Mouse (Mus musculus) forebrain, embryonic 16.5 days (tissue): ENCODE data around the gene Chst8. TPM values are rescaled to one million over a fixed set of nuclear protein-coding genes. Genes with fewer than 3 reads are reported as not detected.

Experiments used
- ATAC-seq: fragments of 200-750 bp; cut with Nextera tagmentation; 2 replicates; pipeline ENCODE4 v1.8.0; 2017; ENCODE audit warnings: mild to moderate bottlenecking, moderate library complexity
- H3K27ac ChIP-seq: fragments of 300-500 bp; sonication (generic); 2 replicates; pipeline ENCODE4 v1.5.1; 2014; ENCODE audit warnings: low read length, control low read depth
- H3K27me3 ChIP-seq: fragments of 300-500 bp; sonication (generic); replicated peaks from 2 replicates; pipeline ENCODE4 v1.6.1; 2014; ENCODE audit warnings: low read length; ENCODE audit not compliant: control insufficient read depth, insufficient read depth
- H3K36me3 ChIP-seq: fragments of 300-500 bp; sonication (generic); 2 replicates; pipeline ENCODE4 v1.6.1; 2014; ENCODE audit not compliant: control insufficient read depth, insufficient read depth
- H3K4me1 ChIP-seq: fragments of 300-500 bp; sonication (generic); replicated peaks from 2 replicates; pipeline ENCODE4 v1.6.1; 2014; ENCODE audit warnings: low read length; ENCODE audit not compliant: control insufficient read depth, insufficient read depth
- H3K4me2 ChIP-seq: fragments of 300-500 bp; sonication (generic); 2 replicates; pipeline ENCODE4 v1.6.1; 2014; ENCODE audit warnings: mild to moderate bottlenecking, low read length, control low read depth
- H3K4me3 ChIP-seq: fragments of 300-500 bp; sonication (generic); replicated peaks from 2 replicates; pipeline ENCODE4 v1.5.1; 2014; ENCODE audit warnings: mild to moderate bottlenecking, low read length, control low read depth
- H3K9ac ChIP-seq: fragments of 300-500 bp; sonication (generic); replicated peaks from 2 replicates; pipeline ENCODE4 v1.6.1; 2014; ENCODE audit warnings: low read depth, low read length, control low read depth
- H3K9me3 ChIP-seq: fragments of 300-500 bp; sonication (generic); 2 replicates; pipeline ENCODE4 v1.6.1; 2016; ENCODE audit warnings: low read length; ENCODE audit not compliant: control insufficient read depth
- WGBS: fragments of 180-500 bp; shearing (Covaris S2); extraction: QIAGEN DNeasy Blood & Tissue Kit; methylation state at CpG from one replicate; pipeline ENCODE4 v1.1.7; 2014; 5-methylcytosine and 5-hydroxymethylcytosine counted together
- polyA plus RNA-seq: library from polyadenylated mRNA; unstranded; fragments of >200 nt; fragmentation: Nextera tagmentation; extraction: Ambion mirVana; gene quantifications from 2 replicates; pipeline ENCODE4 v1.2.1, GENCODE M21; 2015

Gene Chst8
- polyA plus RNA-seq, 1 experiment from 2014 or later, result 12.0 TPM

DNA sequence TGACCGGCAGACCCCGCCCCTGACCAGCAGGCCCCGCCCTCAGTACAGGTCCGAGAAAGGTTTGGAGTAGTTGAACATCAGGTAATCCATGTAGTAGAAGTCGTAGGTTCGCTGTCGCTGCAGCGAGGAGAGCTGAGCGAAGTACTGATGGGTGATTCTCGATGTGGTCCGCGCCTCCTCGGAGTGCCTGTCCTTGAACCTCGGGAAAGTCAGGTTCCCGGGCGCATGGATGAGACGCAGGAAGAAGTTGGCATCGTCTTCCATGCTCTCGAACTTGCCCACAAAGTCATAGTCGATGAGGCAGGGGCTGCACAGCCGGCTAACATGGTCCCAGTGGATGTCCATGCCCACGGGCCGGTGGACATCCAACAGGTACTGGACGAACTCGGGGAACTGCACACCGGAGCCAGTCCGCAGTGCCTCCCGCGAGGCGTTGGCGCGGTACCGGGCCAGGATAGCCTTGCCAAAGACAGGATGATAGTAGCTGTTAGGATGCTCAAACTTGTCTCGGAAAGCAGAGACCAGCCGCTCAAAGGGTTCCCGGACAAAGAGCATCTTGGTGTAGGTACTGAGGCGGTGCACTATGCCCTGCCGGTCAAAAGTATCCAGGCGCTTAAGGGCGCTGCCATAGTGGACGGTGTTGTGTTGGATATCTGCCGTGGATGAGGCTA lies 137.3 kb downstream of the Chst8 start:
- H3K9ac ChIP-seq, result no peak overlapping the region
- peaks cover 34% of the 10 kb centered on the region for H3K27me3 ChIP-seq
- peak overlapping the region; percentile 38 for H3K4me3 ChIP-seq
- no peaks in the 10 kb centered on the region for H3K9me3 ChIP-seq
- peak overlapping the region; percentile 51 for H3K4me2 ChIP-seq
- no peak overlapping the region for H3K27ac ChIP-seq
- WGBS, result 14% methylated on average over 42 of the region's 42 CpGs
- H3K4me1 ChIP-seq, result peaks cover 11% of the 10 kb centered on the region
- ATAC-seq, result no peak
- H3K36me3 ChIP-seq, result no peaks in the 10 kb centered on the region

DNA sequence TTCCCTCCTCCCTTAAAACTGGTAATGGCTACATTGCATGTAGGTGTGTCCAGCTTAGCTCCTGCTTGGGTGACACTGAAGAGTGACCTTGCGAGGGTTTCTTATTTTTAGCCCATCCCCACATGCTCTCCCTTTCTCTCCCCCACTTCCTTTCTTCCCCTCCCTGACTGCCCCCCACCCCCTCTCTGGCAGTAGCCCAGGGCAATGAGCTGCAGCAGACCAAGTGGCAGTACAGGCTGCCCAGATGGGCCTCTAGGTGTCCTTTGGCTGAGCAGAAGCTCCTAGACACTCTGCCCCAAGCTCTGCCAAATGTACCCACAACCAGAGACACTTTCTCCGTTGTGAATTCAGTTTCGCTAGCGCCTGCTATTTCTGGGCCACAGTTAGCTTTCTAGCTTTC lies 139.6 kb downstream of the Chst8 start:
- Histone ChIP-seq H3K4me3 (no peak overlapping the region), H3K9me3 (no peaks in the 10 kb centered on the region), H3K9ac (no peak overlapping the region), H3K27ac (no peak overlapping the region), H3K4me1 (peaks cover 11% of the 10 kb centered on the region), H3K27me3 (peaks cover 34% of the 10 kb centered on the region), H3K36me3 (no peaks in the 10 kb centered on the region), H3K4me2 (no peak overlapping the region)
- 72% methylated on average over 4 of the region's 4 CpGs for WGBS
- ATAC-seq, result no peak

GRCm38 (mm10) chr7:34671911-34672310 lies 140.6 kb downstream of the Chst8 start:
- H3K9me3 ChIP-seq, result no peaks in the 10 kb centered on the region
- WGBS, result 2% methylated on average over 6 of the region's 6 CpGs
- no peaks in the 10 kb centered on the region for H3K36me3 ChIP-seq
- no peak overlapping the region for H3K27ac ChIP-seq
- H3K4me3 ChIP-seq, result no peak overlapping the region
- peaks cover 34% of the 10 kb centered on the region for H3K27me3 ChIP-seq
- ATAC-seq, result peak; percentile 82
- H3K4me2 ChIP-seq, result no peak overlapping the region
- H3K9ac ChIP-seq, result no peak overlapping the region
- H3K4me1 ChIP-seq, result peaks cover 11% of the 10 kb centered on the region

GRCm38 (mm10) chr7:34670778-34671177 lies 141.7 kb downstream of the Chst8 start:
- Histone ChIP-seq H3K9me3 (no peaks in the 10 kb centered on the region), H3K9ac (no peak overlapping the region), H3K4me3 (no peak overlapping the region), H3K27me3 (peaks cover 32% of the 10 kb centered on the region), H3K4me1 (peaks cover 8% of the 10 kb centered on the region), H3K4me2 (no peak overlapping the region), H3K27ac (no peak overlapping the region), H3K36me3 (no peaks in the 10 kb centered on the region)
- no peak for ATAC-seq
- 85% methylated on average over 3 of the region's 3 CpGs for WGBS

- Histone ChIP-seq H3K27me3 (peaks cover 19% of the 10 kb centered on the region), H3K9me3 (no peaks in the 10 kb centered on the region), H3K36me3 (no peaks in the 10 kb centered on the region), H3K4me1 (no peaks in the 10 kb centered on the region), H3K27ac (no peak overlapping the region), H3K4me2 (no peak overlapping the region), H3K9ac (no peak overlapping the region), H3K4me3 (no peak overlapping the region)
- WGBS, result 25% methylated on average over 9 of the region's 9 CpGs
- ATAC-seq, result no peak
Observed at GRCm38 (mm10) chr7:34669336-34669735, 143.2 kb downstream of the Chst8 start.

DNA sequence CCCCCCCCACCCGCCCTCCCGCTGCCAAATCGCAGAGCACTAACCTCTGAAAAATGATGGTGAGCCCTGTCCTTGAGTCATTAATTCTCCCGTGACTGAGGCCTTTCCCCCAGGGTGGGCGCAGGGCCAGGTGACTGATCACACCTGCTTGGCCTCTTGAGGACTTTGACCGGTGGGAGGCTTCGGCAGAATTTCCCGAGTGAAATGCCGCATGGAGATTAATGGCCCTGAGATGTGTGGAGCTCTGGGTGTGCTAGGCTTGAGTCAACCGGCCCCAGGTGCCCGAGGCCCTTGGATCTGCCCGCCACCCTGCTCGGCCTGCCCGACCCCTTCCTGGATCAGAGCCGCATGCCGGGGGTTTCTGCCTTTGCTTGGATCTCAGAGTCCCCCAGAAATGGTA lies 144.6 kb downstream of the Chst8 start:
- WGBS, result 93% methylated on average over 16 of the region's 16 CpGs
- no peaks in the 10 kb centered on the region for H3K36me3 ChIP-seq
- peaks cover 5% of the 10 kb centered on the region; the same call in 1 of the 2 replicates for H3K27me3 ChIP-seq
- H3K9ac ChIP-seq, result no peak overlapping the region
- ATAC-seq, result no peak
- no peak overlapping the region for H3K27ac ChIP-seq
- no peaks in the 10 kb centered on the region for H3K4me1 ChIP-seq
- H3K9me3 ChIP-seq, result no peaks in the 10 kb centered on the region
- no peak overlapping the region for H3K4me3 ChIP-seq
- H3K4me2 ChIP-seq, result no peak overlapping the region

DNA sequence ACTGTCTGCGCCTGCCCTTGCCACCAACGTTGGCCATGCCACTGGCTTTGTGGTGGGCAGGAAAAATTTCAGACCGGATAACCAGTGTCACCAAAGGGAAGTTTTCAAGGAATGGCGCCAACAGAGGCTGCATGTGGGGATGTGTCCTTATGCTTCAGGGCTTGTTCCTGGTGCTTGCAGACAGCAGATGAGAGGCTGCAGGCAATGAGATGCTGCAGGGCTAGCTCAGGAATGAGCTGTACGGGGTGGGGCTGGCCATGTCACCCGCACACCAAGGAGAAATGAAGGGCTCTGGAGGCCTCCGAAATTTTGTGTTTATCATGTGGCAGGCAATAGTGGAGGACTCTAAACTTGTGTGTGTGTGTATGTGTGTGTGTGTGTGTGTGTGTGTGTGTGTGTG lies 149.4 kb downstream of the Chst8 start:
- Histone ChIP-seq H3K4me3 (no peak overlapping the region), H3K4me1 (peaks cover 3% of the 10 kb centered on the region; the same call in 1 of the 2 replicates), H3K27ac (no peak overlapping the region), H3K9me3 (no peaks in the 10 kb centered on the region), H3K36me3 (no peaks in the 10 kb centered on the region), H3K27me3 (no peaks in the 10 kb centered on the region), H3K4me2 (no peak overlapping the region), H3K9ac (no peak overlapping the region)
- ATAC-seq, result no peak
- WGBS, result 39% methylated on average over 7 of the region's 7 CpGs

DNA sequence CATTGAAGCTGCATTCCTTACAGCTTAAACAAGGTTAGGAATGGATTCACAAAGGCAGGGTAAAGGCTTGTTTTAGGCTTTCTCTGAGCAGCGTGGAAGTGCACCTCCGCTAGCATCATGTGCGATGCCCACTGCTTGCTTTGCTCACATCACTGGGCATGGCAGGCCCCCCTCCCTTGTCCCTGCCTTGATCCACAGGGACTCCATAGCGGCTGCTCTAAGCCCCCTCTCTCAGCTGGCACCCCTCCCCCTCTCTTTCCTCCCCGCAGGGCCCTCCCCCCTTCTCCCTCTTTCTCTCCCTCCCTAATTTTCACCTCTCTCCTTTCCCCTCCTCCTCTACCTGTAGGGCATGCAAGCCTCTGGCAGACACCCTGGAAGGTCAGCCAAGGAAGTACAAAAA lies 150.3 kb downstream of the Chst8 start:
- H3K4me2 ChIP-seq, result no peak overlapping the region

GRCm38 (mm10) chr7:34659386-34660085 lies 153.0 kb downstream of the Chst8 start:
- 84% methylated on average over 5 of the region's 6 CpGs for WGBS
- ATAC-seq, result no peak
- peaks cover 3% of the 10 kb centered on the region; the same call in 1 of the 2 replicates for H3K4me1 ChIP-seq
- H3K27ac ChIP-seq, result no peak overlapping the region
- no peaks in the 10 kb centered on the region for H3K27me3 ChIP-seq
- H3K4me3 ChIP-seq, result no peak overlapping the region
- H3K4me2 ChIP-seq, result no peak overlapping the region
- no peak overlapping the region for H3K9ac ChIP-seq
- no peaks in the 10 kb centered on the region for H3K36me3 ChIP-seq
- no peaks in the 10 kb centered on the region for H3K9me3 ChIP-seq

More for the DNA sequence above, 150.3 kb downstream of the Chst8 start:
- Histone ChIP-seq H3K27me3 (no peaks in the 10 kb centered on the region), H3K9me3 (no peaks in the 10 kb centered on the region), H3K4me3 (no peak overlapping the region), H3K36me3 (no peaks in the 10 kb centered on the region), H3K4me1 (peaks cover 3% of the 10 kb centered on the region; the same call in 1 of the 2 replicates), H3K9ac (peak overlapping the region; percentile 24; the same call in 1 of the 2 replicates), H3K27ac (no peak overlapping the region)
- 13% methylated on average over 5 of the region's 5 CpGs for WGBS
- ATAC-seq, result no peak
